Mouse (Mus musculus): Measurements from ENCODE around the gene Gas2l2.

Gas2l2 gene

GRCm38 (mm10) chr11:83429355-83429754, at the start of gene Gas2l2:
Gene Gas2l2 (minus strand): TSS chr11:83429455.
- no peak for DNase-seq

- DNase-seq = no peak
Observed at GRCm38 (mm10) chr11:83473235-83474016, 44.2 kb upstream of the Gas2l2 start.

GRCm38 (mm10) chr11:83472324-83473234, 43.3 kb upstream of the Gas2l2 start, which contains the start of gene Taf15:
Gene Taf15 (plus strand): TSS chr11:83473086.
- DNase-seq = peak; percentile 99

DNA sequence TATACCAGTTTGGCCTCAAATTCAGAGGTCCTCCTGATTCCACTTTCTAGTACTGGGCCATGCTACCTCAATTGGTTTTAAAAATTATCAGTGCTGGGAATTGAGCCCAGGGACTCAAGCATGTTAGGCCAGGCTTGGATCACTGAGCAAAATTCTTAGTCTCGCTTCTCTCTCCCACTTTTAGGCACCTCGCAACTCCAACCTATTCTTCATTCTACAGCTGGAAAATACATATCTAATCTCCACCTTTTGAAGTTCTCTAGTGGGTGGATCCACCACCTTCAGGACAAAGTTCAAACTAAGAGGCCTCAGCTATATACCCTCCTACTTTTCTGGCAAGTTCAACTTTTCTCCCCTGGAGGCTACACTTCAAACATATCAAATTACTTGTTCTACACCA, 42.5 kb upstream of the Gas2l2 start:
- no peak for DNase-seq

DNA sequence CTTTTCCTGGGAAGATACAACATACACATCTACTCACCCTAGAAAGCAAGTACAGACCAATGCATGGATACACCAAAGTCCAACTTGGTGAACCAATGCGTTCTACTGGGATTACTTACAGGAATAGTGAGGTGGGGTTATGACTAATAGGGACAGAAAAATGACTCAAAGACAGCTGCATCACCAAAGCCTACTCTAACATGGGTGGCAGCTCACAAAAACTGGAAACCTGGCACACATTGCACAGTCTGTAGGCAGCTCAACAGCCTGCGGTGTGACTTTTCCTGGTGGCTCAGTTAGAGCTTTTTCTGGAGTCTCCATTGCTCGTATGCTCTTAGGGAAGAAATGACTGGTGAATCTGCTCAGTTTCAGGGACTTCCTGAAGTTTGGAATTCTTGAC, 39.5 kb upstream of the Gas2l2 start:
- DNase-seq = peak; percentile 39

DNA sequence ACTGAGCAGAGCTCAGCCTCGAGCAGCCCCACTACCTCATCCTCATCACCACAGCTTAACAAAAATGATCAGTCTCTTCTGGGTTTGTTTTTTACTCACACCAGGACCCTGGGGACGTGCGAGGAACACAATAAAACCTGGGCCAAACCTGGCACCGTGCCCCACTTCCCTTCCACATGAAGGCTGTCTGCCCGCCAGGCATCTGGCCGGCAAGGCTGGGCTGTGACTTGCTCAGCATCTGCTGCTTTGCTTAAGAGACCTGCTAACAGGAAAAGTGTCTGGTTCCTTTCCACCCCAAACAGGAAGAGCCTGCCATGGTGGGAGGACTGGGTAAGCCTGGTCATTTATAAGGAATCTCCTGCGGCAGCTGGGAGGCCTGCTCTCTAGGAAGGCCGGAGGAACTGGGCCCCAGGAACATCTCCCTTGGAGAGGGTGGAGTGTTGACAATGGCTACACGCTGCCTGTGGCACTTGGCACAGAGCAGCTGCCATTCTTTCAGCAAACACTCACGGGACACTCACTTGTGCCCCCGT, 37.9 kb upstream of the Gas2l2 start:
- DNase-seq = no peak

- no peak for DNase-seq
Observed at GRCm38 (mm10) chr11:83465976-83466375, 36.7 kb upstream of the Gas2l2 start.

GRCm38 (mm10) chr11:83462711-83463244, 33.5 kb upstream of the Gas2l2 start, which contains the start of gene Mmp28:
Gene Mmp28 (minus strand): TSS chr11:83463071.
- no peak for DNase-seq

DNA sequence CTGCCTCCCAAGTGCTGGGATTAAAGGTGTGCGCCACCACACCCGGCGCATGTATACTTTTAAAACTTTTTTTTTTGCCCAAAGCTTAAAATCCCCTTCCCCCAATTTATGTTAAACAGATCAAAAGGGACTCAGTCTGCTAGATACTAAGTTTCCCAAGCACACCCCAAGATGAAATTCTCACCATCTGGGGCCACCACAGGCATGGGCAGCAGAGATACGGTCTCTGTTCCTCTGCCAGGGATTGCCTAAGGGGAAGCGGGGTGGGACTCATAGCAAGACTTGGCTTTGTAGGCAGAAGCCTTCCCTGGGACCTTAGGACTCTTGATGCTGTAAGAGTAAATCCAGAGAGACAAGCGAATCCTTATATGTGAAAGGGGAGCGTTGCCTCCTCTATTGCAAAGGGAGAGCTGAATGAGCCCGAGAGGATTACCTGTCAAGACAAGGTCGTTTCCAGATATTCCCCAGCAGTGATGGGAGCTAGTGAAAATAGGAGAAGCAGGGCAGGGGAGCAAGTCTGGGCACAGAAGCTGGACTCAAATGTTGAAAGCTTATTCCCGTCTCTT, 32.3 kb upstream of the Gas2l2 start:
- no peak for DNase-seq

- DNase-seq = no peak
Observed at GRCm38 (mm10) chr11:83457912-83458601, 28.8 kb upstream of the Gas2l2 start.

DNA sequence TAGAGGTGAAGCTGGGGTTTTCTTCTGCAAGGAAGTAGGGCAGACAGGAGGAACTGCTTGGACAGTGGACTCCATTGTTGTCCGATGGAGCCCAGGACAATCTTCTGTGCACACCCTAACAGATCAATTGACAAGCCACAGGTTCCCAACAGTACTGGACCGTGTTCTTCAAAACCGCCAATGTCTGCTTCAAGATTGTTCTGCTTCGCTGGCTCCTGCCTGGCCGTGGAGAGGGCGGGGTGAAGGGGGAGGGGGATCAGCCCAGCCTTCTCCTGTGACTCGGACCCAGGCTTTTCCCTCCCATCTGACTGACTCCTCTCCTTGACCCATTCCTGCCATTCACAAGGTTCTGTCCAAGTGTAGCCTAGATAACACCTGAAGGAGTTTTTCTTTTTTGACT, 28.0 kb upstream of the Gas2l2 start:
- no peak for DNase-seq

DNA sequence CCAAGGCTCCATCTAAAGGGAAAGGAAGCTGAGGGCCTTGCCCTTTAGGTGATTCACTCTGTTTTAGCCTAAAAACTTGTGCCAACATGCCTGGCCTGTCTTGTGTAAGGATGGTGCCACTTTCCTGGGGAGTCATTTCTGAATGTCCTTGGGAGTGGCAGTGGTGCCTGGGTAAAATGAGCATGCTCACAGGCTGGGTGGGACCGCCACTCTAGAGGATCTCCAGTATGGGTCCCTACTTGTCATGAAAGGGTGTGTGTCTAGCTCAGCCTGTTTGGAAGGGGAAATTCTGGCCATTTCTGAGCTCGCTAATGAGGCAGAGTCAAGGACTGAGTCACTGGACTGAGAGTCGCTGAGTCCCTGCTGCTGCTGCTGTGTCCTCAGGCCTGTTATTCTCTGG, 26.4 kb upstream of the Gas2l2 start:
- DNase-seq = no peak

GRCm38 (mm10) chr11:83454548-83454947, 25.3 kb upstream of the Gas2l2 start:
- no peak for DNase-seq

DNA sequence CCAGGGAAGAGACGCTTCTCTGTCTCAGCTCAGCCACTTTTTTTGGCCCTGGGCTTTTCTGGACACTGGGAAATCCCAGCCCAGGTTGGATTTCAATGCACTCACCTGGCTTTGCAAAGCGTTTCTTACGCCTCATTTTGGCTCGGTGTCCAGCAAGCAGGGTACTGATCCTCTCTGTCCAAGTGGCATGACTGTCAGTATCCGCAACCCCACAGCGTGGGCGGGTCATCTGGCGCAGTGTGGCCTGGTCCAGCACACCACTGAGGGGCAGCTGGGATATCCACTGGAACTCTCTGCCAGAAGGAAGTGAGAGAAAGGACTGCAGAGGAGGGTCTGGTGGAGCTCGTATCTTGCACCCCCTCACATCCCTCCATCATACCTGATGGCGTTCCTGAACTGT, 22.0 kb upstream of the Gas2l2 start:
- DNase-seq = no peak

- DNase-seq = no peak
Observed at GRCm38 (mm10) chr11:83450550-83450949, 21.3 kb upstream of the Gas2l2 start.

DNA sequence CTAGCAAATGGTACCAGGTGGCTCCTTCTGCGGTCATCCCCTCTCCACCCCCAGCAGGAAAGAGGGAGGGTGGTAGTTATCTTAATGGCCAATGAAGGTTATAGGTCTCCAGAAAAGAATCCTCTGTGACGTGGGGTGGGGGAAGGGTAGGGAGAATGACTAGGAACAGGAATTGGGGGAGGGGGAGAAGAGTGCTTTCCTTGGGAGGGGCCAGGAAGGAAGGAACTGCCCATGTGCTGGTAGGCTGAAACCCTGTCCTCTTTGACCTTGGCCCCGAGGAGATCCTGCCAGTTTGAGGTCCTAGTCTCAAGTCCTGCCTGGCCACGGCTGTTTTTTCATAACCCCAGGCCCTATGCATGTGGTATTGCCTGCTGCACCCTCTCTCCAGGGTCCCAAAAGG, 20.0 kb upstream of the Gas2l2 start:
- DNase-seq = no peak

- DNase-seq = no peak
Observed at GRCm38 (mm10) chr11:83448927-83449236, 19.6 kb upstream of the Gas2l2 start.

DNA sequence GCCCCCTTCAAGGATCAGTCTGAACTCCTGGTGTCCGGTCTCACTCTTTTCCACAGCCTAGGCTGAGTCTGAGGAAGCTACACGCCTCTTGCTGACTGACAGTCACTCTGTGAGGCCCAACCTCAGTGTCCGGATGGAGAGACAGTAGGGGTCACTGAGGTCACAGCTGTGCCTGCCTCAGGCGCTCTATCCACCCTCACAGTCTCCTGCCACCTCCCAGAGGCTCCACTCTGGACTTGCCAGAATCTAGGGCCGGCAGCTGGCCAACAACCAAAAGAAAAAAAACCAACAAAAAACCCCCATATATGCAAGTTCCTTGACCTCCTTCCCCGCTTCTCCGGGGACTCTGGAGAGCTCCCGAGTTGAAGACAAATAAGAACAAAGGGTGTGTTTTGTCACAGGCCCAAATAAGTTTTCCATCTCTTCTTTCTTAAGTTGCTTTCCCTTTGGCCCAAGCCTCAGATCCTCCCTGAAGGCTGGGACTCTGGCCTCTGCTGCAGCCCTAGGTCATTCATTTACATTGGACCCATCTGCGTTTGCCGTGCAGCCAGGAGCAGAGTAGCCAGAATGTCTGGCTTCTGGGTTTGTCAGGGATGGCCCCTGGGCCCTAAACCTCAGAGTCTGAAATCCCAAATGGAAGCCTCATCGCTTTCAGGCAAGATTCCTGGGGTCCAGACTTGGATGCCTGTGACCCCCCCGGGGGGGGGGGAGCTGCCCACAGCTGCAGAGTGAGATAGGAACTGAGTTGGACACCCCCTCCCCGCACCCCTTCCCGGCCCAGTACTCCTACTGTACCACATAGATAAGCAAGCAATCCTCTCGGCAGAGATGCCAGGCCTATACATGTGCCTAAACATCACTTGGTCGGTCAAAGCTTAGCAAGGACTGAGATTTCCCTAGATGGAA, 19.0 kb upstream of the Gas2l2 start:
- DNase-seq = no peak

- DNase-seq = no peak
Observed at GRCm38 (mm10) chr11:83447612-83448011, 18.4 kb upstream of the Gas2l2 start.

GRCm38 (mm10) chr11:83445001-83445400, 15.7 kb upstream of the Gas2l2 start:
- no peak for DNase-seq

GRCm38 (mm10) chr11:83443824-83444223, 14.6 kb upstream of the Gas2l2 start:
- DNase-seq = no peak
